Mouse (Mus musculus): ENCODE measurements around the gene Olfm2.

Olfm2 gene

GRCm38 (mm10) chr9:20746017-20746660, at the start of gene Olfm2:
Gene Olfm2 (minus strand): TSS chr9:20746349.
- peak; percentile 60 to 69 for DNase-seq

- DNase-seq: peak; percentile 44 to 65
Measured at GRCm38 (mm10) chr9:20794108-20794806, 48.1 kb upstream of the Olfm2 start.

- no peak for DNase-seq
Measured at GRCm38 (mm10) chr9:20790345-20790744, 44.2 kb upstream of the Olfm2 start.

- no peak for DNase-seq
Measured at GRCm38 (mm10) chr9:20789651-20790050, 43.5 kb upstream of the Olfm2 start.

GRCm38 (mm10) chr9:20787992-20788391, 41.8 kb upstream of the Olfm2 start:
- DNase-seq: no peak

- DNase-seq: peak; percentile 42 to 47
Measured at GRCm38 (mm10) chr9:20785055-20785454, 38.9 kb upstream of the Olfm2 start.

- DNase-seq: no peak
Measured at GRCm38 (mm10) chr9:20781286-20781685, 35.1 kb upstream of the Olfm2 start.

GRCm38 (mm10) chr9:20765274-20765673, 19.1 kb upstream of the Olfm2 start:
- no peak for DNase-seq

- DNase-seq: peak in 1 of 2 experiments; percentile 39
Measured at GRCm38 (mm10) chr9:20763099-20763498, 16.9 kb upstream of the Olfm2 start.

- DNase-seq: no peak
Measured at GRCm38 (mm10) chr9:20762197-20762961, 16.2 kb upstream of the Olfm2 start.

GRCm38 (mm10) chr9:20761388-20761787, 15.2 kb upstream of the Olfm2 start:
- no peak for DNase-seq

GRCm38 (mm10) chr9:20760813-20761212, 14.7 kb upstream of the Olfm2 start:
- DNase-seq: peak; percentile 54 to 68

GRCm38 (mm10) chr9:20758896-20759295, 12.7 kb upstream of the Olfm2 start:
- DNase-seq: no peak

- no peak for DNase-seq
Measured at GRCm38 (mm10) chr9:20758243-20758642, 12.1 kb upstream of the Olfm2 start.

- DNase-seq: peak; percentile 79 to 82
Measured at GRCm38 (mm10) chr9:20757087-20757955, 11.2 kb upstream of the Olfm2 start.

- no peak for DNase-seq
Measured at GRCm38 (mm10) chr9:20756081-20756700, 10.0 kb upstream of the Olfm2 start.

- DNase-seq: no peak
Measured at GRCm38 (mm10) chr9:20754335-20754734, 8.2 kb upstream of the Olfm2 start.

- DNase-seq: no peak
Measured at GRCm38 (mm10) chr9:20751477-20752029, 5.4 kb upstream of the Olfm2 start.

GRCm38 (mm10) chr9:20749213-20749612, 3.1 kb upstream of the Olfm2 start:
- no peak for DNase-seq

GRCm38 (mm10) chr9:20748540-20748939, 2.4 kb upstream of the Olfm2 start:
- no peak for DNase-seq

GRCm38 (mm10) chr9:20747682-20748081, 1.5 kb upstream of the Olfm2 start:
- DNase-seq: no peak
